Mouse (Mus musculus): Measurements from ENCODE around the gene Mmp9.

DNA sequence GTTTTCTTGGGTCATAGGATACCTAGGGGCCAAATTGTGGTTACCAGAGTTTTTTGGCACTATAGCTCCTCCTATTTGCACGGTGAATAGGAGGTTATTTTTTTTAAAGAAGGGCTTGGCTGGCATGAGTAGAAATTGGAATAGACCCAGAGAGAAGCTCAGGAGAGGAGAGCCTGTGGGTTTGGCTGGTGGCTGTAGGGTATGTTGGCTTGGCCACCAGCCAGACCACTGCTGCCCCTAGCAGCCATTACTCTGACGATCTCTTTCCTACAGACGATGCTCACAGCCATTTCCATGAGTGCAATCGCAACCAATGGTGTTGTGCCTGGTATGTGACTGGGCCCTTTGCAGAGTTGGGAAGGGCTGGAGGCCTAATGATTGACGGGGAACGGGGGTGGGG is 35.0 kb downstream of the Mmp9 start:
- TF ChIP-seq CTCF (IDR thresholded peaks at IDR 0.05; ENCODE audit: borderline replicate concordance, extremely low read depth, insufficient read depth, insufficient read length) (no peak), POLR2A (IDR thresholded peaks at IDR 0.05; ENCODE audit: borderline replicate concordance, extremely low read depth, insufficient read depth, insufficient read length, poor library complexity, severe bottlenecking) (no peak)

All from brain, embryonic 14.5 days (tissue).